Mouse (Mus musculus) lung, postnatal 0 days (tissue): ENCODE measurements at regions not wholly inside any gene's neighbourhood (a gene's known extent, or its start where the extent isn't known, plus 50 kb on each side); places are given as distances from the start of the nearest gene placed in this dataset.

ENCODE experiments used
- CTCF ChIP-seq: IDR thresholded peaks from 2 replicates; pipeline ENCODE4 v1.5.1; 2016; ENCODE audit warnings: antibody characterized with exemption, mild to moderate bottlenecking
- EP300 ChIP-seq: IDR thresholded peaks from 2 replicates; pipeline ENCODE4 v1.6.1; 2016; ENCODE audit warnings: antibody characterized with exemption, mild to moderate bottlenecking, control low read depth

- TF ChIP-seq CTCF: no peak
- no peak for TF ChIP-seq EP300
Measured at GRCm38 (mm10) chr16:26251027-26251426, 120.6 kb downstream of the Cldn1 start.
